Comparison of ENCODE assay signal across 7 mouse cellular contexts in the genomic region with DNA sequence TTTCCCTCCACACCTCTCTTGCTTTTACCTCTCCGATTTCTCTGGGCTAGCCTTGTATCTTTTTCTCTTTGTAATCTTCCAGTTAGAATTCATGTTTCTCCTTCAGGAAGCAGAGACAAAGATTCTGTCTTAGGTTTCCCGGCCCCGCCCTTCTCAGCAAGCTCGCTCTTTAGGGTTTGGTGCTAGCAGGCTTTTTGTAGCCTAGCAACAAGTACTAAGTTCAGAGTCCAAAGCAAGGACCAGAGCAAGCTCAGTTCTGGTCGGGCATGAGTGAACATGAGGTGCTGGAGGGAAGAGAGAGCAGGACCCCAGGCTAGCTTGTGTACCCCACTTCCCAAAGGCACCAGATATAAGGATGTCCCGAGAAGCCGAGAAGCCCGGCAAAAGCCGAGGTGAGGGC.
DNase-seq lines count a peak whose midpoint lies in the region; ATAC-seq and TF ChIP-seq lines count a peak whose summit lies in the region.

No protein-coding gene starts in this region.

- H3K9me3 ChIP-seq in ES-Bruce4 (replicated peaks; ENCODE audit: control insufficient read depth, insufficient read depth, low read length, poor library complexity, severe bottlenecking): peaks cover 3% of the 10 kb centered on the region; the same call in 1 of the 2 replicates
- no peaks in the 10 kb centered on the region for H3K9me3 ChIP-seq in hindbrain, embryonic 13.5 days
- no peaks in the 10 kb centered on the region for H3K9me3 ChIP-seq in limb, embryonic 15.5 days
- H3K9me3 ChIP-seq in stomach, postnatal 0 days (ENCODE audit: control insufficient read depth, low read length): no peaks in the 10 kb centered on the region

- TF ChIP-seq EP300 in ES-Bruce4 (IDR thresholded peaks at IDR 0.05; ENCODE audit: insufficient read depth, low read depth, low read length): no peak
- TF ChIP-seq EP300 in stomach, postnatal 0 days (optimal IDR thresholded peaks at IDR 0.05): no peak

- H3K4me2 ChIP-seq in hindbrain, embryonic 13.5 days: peak overlapping the region; percentile 62
- H3K4me2 ChIP-seq in limb, embryonic 15.5 days: peak overlapping the region; percentile 54
- H3K4me2 ChIP-seq in stomach, postnatal 0 days (replicated peaks; ENCODE audit: low read depth): peak overlapping the region; percentile 50

- 6% methylated on average over 9 of the region's 9 CpGs for WGBS in hindbrain, embryonic 13.5 days
- 9% methylated on average over 9 of the region's 9 CpGs for WGBS in limb, embryonic 15.5 days
- WGBS in stomach, postnatal 0 days: 2% methylated on average over 9 of the region's 9 CpGs

- no peak overlapping the region for H3K27ac ChIP-seq in ES-Bruce4 (ENCODE audit: insufficient read depth, low read length)
- peak overlapping the region; percentile 86 for H3K27ac ChIP-seq in hindbrain, embryonic 13.5 days
- H3K27ac ChIP-seq in limb, embryonic 15.5 days: no peak overlapping the region
- no peak overlapping the region for H3K27ac ChIP-seq in stomach, postnatal 0 days (replicated peaks)

- TF ChIP-seq POLR2A in ES-Bruce4 (IDR thresholded peaks at IDR 0.05; ENCODE audit: insufficient read depth, low read length): no peak

- 0 out of 2 replicates have a peak overlapping the region, but pooled peaks have one; percentile 0 for H3K4me3 ChIP-seq in ES-Bruce4 (ENCODE audit: low read depth, low read length)
- peak overlapping the region; percentile 42 for H3K4me3 ChIP-seq in hindbrain, embryonic 13.5 days
- peak overlapping the region; percentile 42 for H3K4me3 ChIP-seq in limb, embryonic 15.5 days
- H3K4me3 ChIP-seq in stomach, postnatal 0 days (ENCODE audit: low read depth, low read length): peak overlapping the region; percentile 22

- no peak for TF ChIP-seq CTCF in ES-Bruce4 (IDR thresholded peaks at IDR 0.05; ENCODE audit: low read depth, low read length)
- TF ChIP-seq CTCF in stomach, postnatal 0 days (IDR thresholded peaks at IDR 0.05; ENCODE audit: low read depth): no peak

- no peaks in the 10 kb centered on the region for H3K36me3 ChIP-seq in ES-Bruce4 (ENCODE audit: control insufficient read depth, insufficient read depth, low read length, poor library complexity, severe bottlenecking)
- no peaks in the 10 kb centered on the region for H3K36me3 ChIP-seq in hindbrain, embryonic 13.5 days
- no peaks in the 10 kb centered on the region for H3K36me3 ChIP-seq in limb, embryonic 15.5 days
- no peaks in the 10 kb centered on the region for H3K36me3 ChIP-seq in stomach, postnatal 0 days (ENCODE audit: control insufficient read depth, insufficient read depth, low read length)

- H3K27me3 ChIP-seq in ES-Bruce4 (ENCODE audit: control insufficient read depth, insufficient read depth, low read length, poor library complexity, severe bottlenecking): no peaks in the 10 kb centered on the region
- H3K27me3 ChIP-seq in hindbrain, embryonic 13.5 days: peaks cover 23% of the 10 kb centered on the region
- peaks cover 41% of the 10 kb centered on the region for H3K27me3 ChIP-seq in limb, embryonic 15.5 days
- no peaks in the 10 kb centered on the region for H3K27me3 ChIP-seq in stomach, postnatal 0 days (ENCODE audit: control insufficient read depth, insufficient read depth, low read length)

- intact Hi-C loops in left cerebral cortex, postnatal 10 days (cut with DNase I): loop anchor here (5.0 to 10.0 kb wide), 2 partner anchors 225 to 343 kb away; no protein-coding TSS in a partner anchor

- peaks cover 5% of the 10 kb centered on the region for H3K4me1 ChIP-seq in ES-Bruce4 (ENCODE audit: control insufficient read depth, insufficient read depth, low read length)
- peaks cover 25% of the 10 kb centered on the region for H3K4me1 ChIP-seq in hindbrain, embryonic 13.5 days (replicated peaks)
- H3K4me1 ChIP-seq in limb, embryonic 15.5 days: peaks cover 14% of the 10 kb centered on the region; the same call in 1 of the 2 replicates
- no peaks in the 10 kb centered on the region for H3K4me1 ChIP-seq in stomach, postnatal 0 days (replicated peaks; ENCODE audit: control insufficient read depth, insufficient read depth)

- peak; percentile 49 for DNase-seq in Muller cell, postnatal 12 days (ENCODE audit: inconsistent ontology term)
- DNase-seq in stomach, postnatal 0 days (ENCODE audit: low spot score): no peak
- DNase-seq in cerebellum, adult 9-10 months: no peak
- no peak for DNase-seq in left cerebral cortex, postnatal 10 days (ENCODE audit: extremely low spot score in 1 of 2, low spot score in 2 of 2)

- no peak overlapping the region for H3K9ac ChIP-seq in ES-Bruce4 (ENCODE audit: low read depth, poor library complexity, severe bottlenecking)
- peak overlapping the region; percentile 72 for H3K9ac ChIP-seq in hindbrain, embryonic 13.5 days
- H3K9ac ChIP-seq in limb, embryonic 15.5 days: no peak overlapping the region
- no peak overlapping the region for H3K9ac ChIP-seq in stomach, postnatal 0 days (ENCODE audit: low read length)

- no peak; the same call in 1 of the 2 replicates for ATAC-seq in hindbrain, embryonic 13.5 days (ENCODE audit: low FRiP score)
- ATAC-seq in limb, embryonic 15.5 days (ENCODE audit: insufficient number of reproducible peaks, low FRiP score, low TSS enrichment, low read depth): no peak
- ATAC-seq in stomach, postnatal 0 days (ENCODE audit: low FRiP score, low TSS enrichment): no peak
